Mouse (Mus musculus): Measurements from ENCODE around the gene Helz2.
"Not testable (repeated sequence)": the region's sequence is repeated elsewhere in the genome, so short reads cannot be mapped to it uniquely, and the experiment has no call there.

Gene Helz2

DNA sequence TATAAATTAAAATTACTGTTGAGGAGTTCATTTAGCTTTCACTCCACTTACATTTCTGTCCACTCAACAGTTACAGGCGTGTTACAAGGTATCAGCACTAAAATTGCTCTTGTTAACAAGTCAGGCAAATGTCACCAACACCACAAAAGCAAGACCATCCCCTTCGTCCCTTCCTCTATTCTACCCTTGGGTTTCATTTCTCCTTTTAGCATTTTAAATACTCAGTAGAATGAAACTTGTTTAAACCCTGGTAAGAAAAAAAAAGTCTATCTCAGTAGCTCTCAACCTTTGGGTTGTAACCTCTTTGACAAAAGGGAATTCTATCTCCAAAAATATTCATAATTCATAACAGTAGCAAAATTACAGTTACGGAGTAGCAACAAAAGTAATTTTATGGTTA lies 48.8 kb downstream of the Helz2 start:
- no peak for DNase-seq (ENCODE audit: low spot score)

DNA sequence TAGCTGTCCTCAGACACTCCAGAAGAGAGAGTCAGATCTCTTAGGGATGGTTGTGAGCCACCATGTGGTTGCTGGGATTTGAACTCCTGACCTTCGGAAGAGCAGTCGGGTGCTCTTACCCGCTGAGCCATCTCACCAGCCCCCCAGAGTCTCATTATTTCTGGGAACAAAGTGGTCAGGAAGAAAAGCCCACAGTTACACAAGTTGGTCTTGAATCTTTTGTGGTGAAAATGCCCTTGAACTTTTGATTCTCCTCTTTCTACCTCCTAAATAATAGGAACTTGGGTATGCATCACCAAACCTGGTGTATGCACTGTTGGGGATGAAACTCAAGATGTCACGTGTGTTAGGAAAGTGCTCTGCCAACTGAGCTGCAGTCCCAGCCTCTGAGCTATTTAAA lies 49.9 kb downstream of the Helz2 start:
- no peak for DNase-seq (ENCODE audit: low spot score)

DNA sequence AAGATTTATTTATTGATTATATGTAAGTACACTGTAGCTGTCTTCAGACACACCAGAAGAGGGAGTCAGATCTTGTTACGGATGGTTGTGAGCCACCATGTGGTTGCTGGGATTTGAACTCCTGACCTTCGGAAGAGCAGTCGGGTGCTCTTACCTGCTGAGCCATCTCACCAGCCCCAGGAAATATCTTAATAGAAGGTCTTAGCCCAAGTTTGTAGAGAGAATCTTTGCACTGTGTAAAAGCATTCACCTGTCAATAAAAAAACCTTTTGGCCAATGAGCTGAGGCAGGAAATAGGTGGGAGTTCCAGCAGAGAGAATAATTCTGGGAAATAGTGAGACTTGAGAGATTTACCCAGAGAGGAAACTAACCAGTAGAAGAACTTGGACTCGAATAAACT lies 50.4 kb downstream of the Helz2 start:
- DNase-seq (ENCODE audit: low spot score), result not testable (repeated sequence)

DNA sequence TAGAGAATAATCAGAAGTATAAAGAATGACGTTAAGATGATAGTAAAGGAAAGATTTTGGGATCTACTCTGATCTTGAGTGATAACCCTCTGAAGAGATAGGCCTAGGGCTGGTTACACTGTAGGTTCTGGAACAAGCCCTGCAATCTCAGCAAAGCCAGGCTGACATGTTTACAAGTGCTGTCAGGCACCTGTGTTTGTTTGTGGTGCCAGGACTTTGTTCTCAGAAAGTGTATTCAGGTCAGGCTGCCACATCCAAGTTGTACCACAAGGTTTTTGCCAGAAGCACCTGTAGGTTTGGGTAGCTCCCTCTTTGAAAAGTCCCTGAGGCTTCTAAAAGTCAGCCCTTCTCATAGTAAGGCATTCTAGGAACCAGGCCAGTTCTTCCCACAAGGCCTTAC lies 52.5 kb downstream of the Helz2 start:
- no peak for DNase-seq (ENCODE audit: low spot score)

DNA sequence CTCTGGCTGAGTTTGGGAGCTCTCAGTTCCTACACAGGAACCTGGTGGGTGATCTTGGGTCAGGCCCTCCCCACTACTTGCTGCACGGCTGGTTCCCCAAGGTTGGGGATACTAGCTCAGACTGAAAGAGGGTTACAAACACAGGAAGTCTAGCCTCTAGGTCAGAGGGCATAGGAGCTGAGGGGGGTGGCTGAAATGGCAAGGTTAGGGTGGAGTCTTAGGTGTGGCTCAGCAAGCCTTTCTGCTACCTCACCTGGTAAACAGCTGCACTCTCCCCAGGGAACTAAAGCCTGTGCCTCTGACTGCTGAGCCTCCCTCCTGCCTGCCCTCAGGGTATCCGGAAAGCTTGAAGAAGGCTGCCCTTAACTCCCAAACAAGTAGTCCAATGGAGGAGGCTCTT lies 53.1 kb downstream of the Helz2 start:
- peak; percentile 50 for DNase-seq (ENCODE audit: low spot score)

DNA sequence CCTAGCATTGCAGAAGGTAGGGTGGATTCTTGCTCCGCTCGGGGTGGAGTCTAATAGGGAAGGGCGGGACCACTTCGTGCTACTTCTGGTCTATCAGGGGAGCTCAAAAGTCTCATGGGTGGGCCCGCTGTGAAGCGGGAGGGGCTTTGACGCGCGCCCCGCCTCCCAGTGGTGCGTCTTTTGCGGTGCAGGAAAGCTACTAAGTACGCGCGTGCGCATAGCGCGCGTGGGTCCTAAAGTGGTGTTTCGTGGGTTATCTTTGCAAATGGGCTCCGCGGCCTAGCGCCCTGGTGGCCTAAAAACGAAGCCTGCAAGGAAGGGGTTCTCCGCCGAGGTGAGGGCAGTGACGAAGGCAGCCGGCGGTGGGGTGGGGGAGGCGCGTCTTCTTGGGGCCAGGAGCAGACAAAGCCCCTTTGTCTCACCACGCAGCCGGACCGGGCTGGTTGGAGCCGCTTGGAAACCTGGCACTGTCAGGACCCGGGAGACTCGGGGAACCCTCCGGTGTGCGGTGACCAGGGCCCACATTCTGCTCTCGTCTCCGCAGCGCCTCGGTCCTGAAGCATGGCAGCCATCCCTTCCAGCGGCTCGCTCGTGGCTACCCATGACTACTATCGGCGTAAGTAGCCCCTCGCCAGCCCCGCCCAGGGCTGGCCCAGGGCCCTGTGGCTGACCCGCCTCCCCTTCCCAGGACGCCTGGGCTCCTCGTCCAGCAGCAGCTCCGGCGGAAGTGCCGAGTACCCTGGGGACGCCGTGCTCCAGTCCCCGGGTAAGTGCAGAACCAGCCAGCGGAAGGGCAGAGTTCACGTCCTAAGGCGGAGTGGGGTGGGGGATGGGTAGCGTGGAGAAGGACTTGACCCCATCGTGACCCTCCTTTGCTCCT lies 54.5 kb downstream of the Helz2 start, which contains the start of gene Ppdpf:
Gene Ppdpf, plus strand, starts transcription at position 127 of the 880 bp plus-strand sequence.
- peak; percentile 98 for DNase-seq (ENCODE audit: low spot score)

DNA sequence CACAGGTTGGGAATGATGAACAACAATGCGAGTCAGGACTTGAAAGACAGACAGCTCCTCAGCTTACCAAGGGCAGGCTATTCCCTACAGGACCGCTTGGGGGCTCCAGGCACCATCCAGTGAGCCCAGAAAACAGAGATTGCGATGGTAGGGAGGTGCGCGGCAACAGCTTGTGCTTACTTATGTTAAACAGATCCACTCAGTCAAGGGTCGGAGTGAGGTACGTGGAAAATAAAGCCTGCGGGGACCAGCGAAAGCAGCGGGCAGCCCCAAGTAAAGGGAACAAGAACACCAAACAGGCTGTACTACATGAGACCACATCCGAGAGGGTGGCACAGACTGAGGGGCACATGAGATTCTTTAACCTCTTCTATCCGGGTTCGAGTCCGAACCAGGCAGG lies 55.2 kb downstream of the Helz2 start:
- peak; percentile 93 for DNase-seq (ENCODE audit: low spot score)

DNA sequence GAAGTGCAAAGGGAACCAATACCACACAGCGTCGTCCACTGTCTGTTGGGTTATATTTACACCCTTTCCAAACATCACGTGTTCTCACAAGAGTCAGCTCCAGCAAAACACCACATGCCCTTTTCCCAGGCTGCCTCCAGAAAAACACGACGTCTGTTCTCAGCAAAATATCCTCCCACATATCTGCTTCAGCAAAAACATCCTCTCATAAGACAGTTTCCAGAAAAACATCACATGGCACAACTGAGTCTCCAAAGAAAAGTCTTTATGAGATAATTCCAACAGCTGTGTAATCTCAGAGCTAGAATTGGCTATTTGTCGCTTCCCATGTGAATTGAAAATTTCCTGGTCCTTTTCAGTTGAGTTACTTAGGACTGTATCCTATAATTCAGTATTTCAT lies 60.9 kb downstream of the Helz2 start:
- no peak for DNase-seq (ENCODE audit: low spot score)

DNA sequence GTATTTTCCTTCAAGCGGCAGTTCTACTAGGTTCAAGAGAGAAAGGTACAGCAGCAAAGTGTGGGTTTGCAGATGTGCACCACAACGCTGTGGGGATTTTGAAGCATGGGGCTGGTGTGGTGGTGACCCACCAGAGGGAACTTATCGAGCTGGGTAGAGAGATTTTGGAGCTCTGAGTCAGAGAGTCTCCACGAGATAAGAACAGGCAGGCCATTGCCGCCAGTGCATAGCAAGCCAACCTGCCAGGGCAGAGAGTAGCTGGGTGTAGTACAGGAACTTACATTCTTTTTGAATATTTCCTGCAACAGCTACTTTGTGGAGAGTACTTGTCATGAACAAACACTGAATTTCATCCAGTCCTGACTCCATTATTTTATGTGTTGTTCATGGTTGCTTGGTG lies 63.4 kb downstream of the Helz2 start:
- no peak for DNase-seq (ENCODE audit: low spot score)

DNA sequence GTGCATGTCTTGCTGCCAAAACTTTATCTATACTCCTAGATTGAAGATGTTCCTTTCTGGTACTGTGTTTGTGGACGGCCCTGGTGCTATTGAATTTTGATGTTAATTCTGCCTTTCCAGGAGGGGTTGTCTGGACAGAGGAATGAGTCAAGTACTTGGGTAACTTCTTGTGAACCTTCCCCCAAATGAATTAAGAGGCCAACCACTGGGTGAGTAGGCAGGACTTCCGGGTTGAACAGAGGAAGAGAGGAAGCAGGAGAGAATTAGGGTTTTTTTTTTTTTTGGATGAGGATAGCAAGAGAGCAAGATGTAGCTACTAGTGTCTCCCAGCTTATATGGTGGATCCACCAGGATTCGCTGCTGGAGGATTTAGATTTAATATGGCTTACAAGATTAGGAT lies 63.8 kb downstream of the Helz2 start:
- DNase-seq (ENCODE audit: low spot score), result no peak
